Mouse (Mus musculus): ENCODE data around the gene Nr5a2.

Gene Nr5a2

GRCm38 (mm10) chr1:136910741-136911593, 49.3 kb downstream of the Nr5a2 start:
- no peak for ATAC-seq (ENCODE audit: insufficient number of reproducible peaks, low FRiP score, low TSS enrichment)

- ATAC-seq (ENCODE audit: insufficient number of reproducible peaks, low FRiP score, low TSS enrichment) = no peak
These were observed 50.1 kb downstream of the Nr5a2 start for GRCm38 (mm10) chr1:136910144-136910543.

- ATAC-seq (ENCODE audit: insufficient number of reproducible peaks, low FRiP score, low TSS enrichment) = no peak
These were observed 50.7 kb downstream of the Nr5a2 start for GRCm38 (mm10) chr1:136909494-136910037.

- no peak for ATAC-seq (ENCODE audit: insufficient number of reproducible peaks, low FRiP score, low TSS enrichment)
These were observed 62.1 kb downstream of the Nr5a2 start for GRCm38 (mm10) chr1:136898130-136898529.

GRCm38 (mm10) chr1:136896351-136896750, 63.9 kb downstream of the Nr5a2 start:
- no peak for ATAC-seq (ENCODE audit: insufficient number of reproducible peaks, low FRiP score, low TSS enrichment)

GRCm38 (mm10) chr1:136895877-136896276, 64.4 kb downstream of the Nr5a2 start:
- ATAC-seq (ENCODE audit: insufficient number of reproducible peaks, low FRiP score, low TSS enrichment) = no peak

GRCm38 (mm10) chr1:136894753-136895152, 65.5 kb downstream of the Nr5a2 start:
- ATAC-seq (ENCODE audit: insufficient number of reproducible peaks, low FRiP score, low TSS enrichment) = no peak

- no peak for ATAC-seq (ENCODE audit: insufficient number of reproducible peaks, low FRiP score, low TSS enrichment)
These were observed 67.1 kb downstream of the Nr5a2 start for GRCm38 (mm10) chr1:136893162-136893561.

- ATAC-seq (ENCODE audit: insufficient number of reproducible peaks, low FRiP score, low TSS enrichment) = no peak
These were observed 69.8 kb downstream of the Nr5a2 start for GRCm38 (mm10) chr1:136890439-136890838.

GRCm38 (mm10) chr1:136888704-136889103, 71.5 kb downstream of the Nr5a2 start:
- ATAC-seq (ENCODE audit: insufficient number of reproducible peaks, low FRiP score, low TSS enrichment) = no peak

- ATAC-seq (ENCODE audit: insufficient number of reproducible peaks, low FRiP score, low TSS enrichment) = no peak
These were observed 73.6 kb downstream of the Nr5a2 start for GRCm38 (mm10) chr1:136886678-136887077.

GRCm38 (mm10) chr1:136883458-136884174, 76.6 kb downstream of the Nr5a2 start:
- ATAC-seq (ENCODE audit: insufficient number of reproducible peaks, low FRiP score, low TSS enrichment) = no peak

- no peak for ATAC-seq (ENCODE audit: insufficient number of reproducible peaks, low FRiP score, low TSS enrichment)
These were observed 80.0 kb downstream of the Nr5a2 start for GRCm38 (mm10) chr1:136880260-136880659.

- no peak for ATAC-seq (ENCODE audit: insufficient number of reproducible peaks, low FRiP score, low TSS enrichment)
These were observed 85.2 kb downstream of the Nr5a2 start for GRCm38 (mm10) chr1:136875006-136875405.

- no peak for ATAC-seq (ENCODE audit: insufficient number of reproducible peaks, low FRiP score, low TSS enrichment)
These were observed 91.3 kb downstream of the Nr5a2 start for GRCm38 (mm10) chr1:136868955-136869354.

GRCm38 (mm10) chr1:136868285-136868684, 92.0 kb downstream of the Nr5a2 start:
- no peak for ATAC-seq (ENCODE audit: insufficient number of reproducible peaks, low FRiP score, low TSS enrichment)

GRCm38 (mm10) chr1:136866481-136867092, 93.7 kb downstream of the Nr5a2 start:
- ATAC-seq (ENCODE audit: insufficient number of reproducible peaks, low FRiP score, low TSS enrichment) = no peak

GRCm38 (mm10) chr1:136863209-136863608, 97.0 kb downstream of the Nr5a2 start:
- no peak for ATAC-seq (ENCODE audit: insufficient number of reproducible peaks, low FRiP score, low TSS enrichment)

- ATAC-seq (ENCODE audit: insufficient number of reproducible peaks, low FRiP score, low TSS enrichment) = no peak
These were observed 100.8 kb downstream of the Nr5a2 start for GRCm38 (mm10) chr1:136859454-136859853.

- 0 out of 2 replicates have a peak, but pooled peaks have one; percentile 10 for ATAC-seq (ENCODE audit: insufficient number of reproducible peaks, low FRiP score, low TSS enrichment)
These were observed 101.5 kb downstream of the Nr5a2 start for GRCm38 (mm10) chr1:136858724-136859123.

GRCm38 (mm10) chr1:136856104-136856503, 104.1 kb downstream of the Nr5a2 start:
- ATAC-seq (ENCODE audit: insufficient number of reproducible peaks, low FRiP score, low TSS enrichment) = no peak

Data from cerebellum, adult (tissue).